Mouse (Mus musculus) intestine, postnatal 0 days (tissue): Measurements from ENCODE around the gene 1810049J17Rik. TPM values are rescaled to one million over a fixed set of nuclear protein-coding genes. Genes with fewer than 3 reads are reported as not detected.
A peak's percentile ranks its signal among the peaks of the same experiment; 100 is the strongest.

ENCODE experiments used
- ATAC-seq: fragments of 200-750 bp; cut with Nextera tagmentation; 2 replicates; pipeline ENCODE4 v1.8.0; 2017; ENCODE audit warnings: mild to moderate bottlenecking, moderate TSS enrichment, moderate library complexity
- H3K27ac ChIP-seq: fragments of 300-500 bp; sonication (generic); 2 replicates; pipeline ENCODE4 v1.5.1; 2014; ENCODE audit warnings: mild to moderate bottlenecking, low read depth, low read length, moderate library complexity
- H3K27me3 ChIP-seq: fragments of 300-500 bp; sonication (generic); replicated peaks from 2 replicates; pipeline ENCODE4 v1.6.1; 2014; ENCODE audit warnings: low read length, mixed read lengths; ENCODE audit not compliant: control insufficient read depth, insufficient read depth
- H3K36me3 ChIP-seq: fragments of 300-500 bp; sonication (generic); 2 replicates; pipeline ENCODE4 v1.6.1; 2014; ENCODE audit warnings: mild to moderate bottlenecking, moderate library complexity; ENCODE audit not compliant: control insufficient read depth, insufficient read depth
- H3K4me1 ChIP-seq: fragments of 300-500 bp; sonication (generic); replicated peaks from 2 replicates; pipeline ENCODE4 v1.6.1; 2014; ENCODE audit warnings: antibody characterized with exemption, low read length, mixed read lengths; ENCODE audit not compliant: control insufficient read depth, insufficient read depth
- H3K4me2 ChIP-seq: fragments of 300-500 bp; sonication (generic); replicated peaks from 2 replicates; pipeline ENCODE4 v1.6.1; 2014; ENCODE audit warnings: low read depth, mild to moderate bottlenecking, moderate library complexity
- H3K4me3 ChIP-seq: fragments of 300-500 bp; sonication (generic); 2 replicates; pipeline ENCODE4 v1.5.1; 2014; ENCODE audit warnings: low read depth, low read length
- H3K9ac ChIP-seq: fragments of 300-500 bp; sonication (generic); 2 replicates; pipeline ENCODE4 v1.6.1; 2014; ENCODE audit warnings: mild to moderate bottlenecking, low read depth, low read length
- H3K9me3 ChIP-seq: fragments of 300-500 bp; sonication (generic); 2 replicates; pipeline ENCODE4 v1.6.1; 2016; ENCODE audit warnings: mixed run types; ENCODE audit not compliant: control insufficient read depth
- CTCF ChIP-seq: sonication (generic); IDR thresholded peaks from 2 replicates; pipeline ENCODE4 v1.5.1; 2016; ENCODE audit warnings: low read depth, mild to moderate bottlenecking, control low read depth, antibody characterized with exemption, moderate library complexity
- WGBS: fragments of 180-500 bp; shearing (Covaris S2); extraction: QIAGEN DNeasy Blood & Tissue Kit; methylation state at CpG from one replicate; pipeline ENCODE4 v1.1.7; 2014; 5-methylcytosine and 5-hydroxymethylcytosine counted together
- polyA plus RNA-seq: library from polyadenylated mRNA; unstranded; fragments of >200 nt; fragmentation: Nextera tagmentation; extraction: Ambion mirVana; gene quantifications from 2 replicates; pipeline ENCODE4 v1.2.1, GENCODE M21; 2015

1810049J17Rik gene
- polyA plus RNA-seq, 1 experiment from 2014 or later: 6.5 TPM

- H3K9me3 ChIP-seq: no peaks in the 10 kb centered on the region
- H3K27ac ChIP-seq: no peak overlapping the region
- no peaks in the 10 kb centered on the region for H3K4me1 ChIP-seq
- H3K4me3 ChIP-seq: no peak overlapping the region
- H3K9ac ChIP-seq: no peak overlapping the region
- H3K27me3 ChIP-seq: no peaks in the 10 kb centered on the region
- H3K36me3 ChIP-seq: no peaks in the 10 kb centered on the region
- H3K4me2 ChIP-seq: no peak overlapping the region
- 74% methylated on average over 5 of the region's 5 CpGs for WGBS
- ATAC-seq: no peak
- no peak for TF ChIP-seq CTCF
Observed at GRCm38 (mm10) chr15:12285535-12285809, 36.2 kb downstream of the 1810049J17Rik start.

GRCm38 (mm10) chr15:12284794-12285534 lies 36.7 kb downstream of the 1810049J17Rik start:
- TF ChIP-seq CTCF: no peak
- Histone ChIP-seq H3K9ac (no peak overlapping the region), H3K4me2 (no peak overlapping the region), H3K36me3 (no peaks in the 10 kb centered on the region), H3K27me3 (no peaks in the 10 kb centered on the region), H3K27ac (no peak overlapping the region), H3K9me3 (no peaks in the 10 kb centered on the region), H3K4me3 (no peak overlapping the region), H3K4me1 (no peaks in the 10 kb centered on the region)
- 59% methylated on average over 6 of the region's 6 CpGs for WGBS
- ATAC-seq: no peak

- Histone ChIP-seq H3K4me2 (no peak overlapping the region), H3K27ac (no peak overlapping the region), H3K9ac (no peak overlapping the region), H3K9me3 (no peaks in the 10 kb centered on the region), H3K4me1 (no peaks in the 10 kb centered on the region), H3K36me3 (no peaks in the 10 kb centered on the region), H3K27me3 (no peaks in the 10 kb centered on the region), H3K4me3 (no peak overlapping the region)
- WGBS: 93% methylated on average over 1 of the region's 1 CpGs
- no peak for TF ChIP-seq CTCF
- no peak for ATAC-seq
Observed at GRCm38 (mm10) chr15:12279816-12280215, 41.9 kb downstream of the 1810049J17Rik start.

GRCm38 (mm10) chr15:12275091-12275623 lies 46.5 kb downstream of the 1810049J17Rik start:
- WGBS: 82% methylated on average over 4 of the region's 4 CpGs

GRCm38 (mm10) chr15:12274053-12274769 lies 47.5 kb downstream of the 1810049J17Rik start:
- Histone ChIP-seq H3K4me2 (no peak overlapping the region), H3K4me3 (no peak overlapping the region), H3K36me3 (peaks cover 16% of the 10 kb centered on the region), H3K4me1 (no peaks in the 10 kb centered on the region), H3K27me3 (no peaks in the 10 kb centered on the region), H3K27ac (no peak overlapping the region), H3K9me3 (no peaks in the 10 kb centered on the region), H3K9ac (no peak overlapping the region)
- no peak for ATAC-seq
- WGBS: 47% methylated on average over 4 of the region's 4 CpGs
- peak; percentile 41; the same call in 1 of the 2 replicates for TF ChIP-seq CTCF

More at GRCm38 (mm10) chr15:12275091-12275623, 46.5 kb downstream of the 1810049J17Rik start:
- TF ChIP-seq CTCF: no peak
- no peak for ATAC-seq
- H3K27ac ChIP-seq: no peak overlapping the region
- H3K27me3 ChIP-seq: no peaks in the 10 kb centered on the region
- no peak overlapping the region for H3K4me2 ChIP-seq
- no peak overlapping the region for H3K4me3 ChIP-seq
- H3K36me3 ChIP-seq: peaks cover 6% of the 10 kb centered on the region
- no peak overlapping the region for H3K9ac ChIP-seq
- no peaks in the 10 kb centered on the region for H3K4me1 ChIP-seq
- no peaks in the 10 kb centered on the region for H3K9me3 ChIP-seq

GRCm38 (mm10) chr15:12273325-12274052 lies 48.2 kb downstream of the 1810049J17Rik start:
- TF ChIP-seq CTCF: no peak
- H3K27ac ChIP-seq: no peak overlapping the region
- H3K4me1 ChIP-seq: no peaks in the 10 kb centered on the region
- no peak overlapping the region for H3K4me3 ChIP-seq
- WGBS: 77% methylated on average over 12 of the region's 12 CpGs
- H3K9me3 ChIP-seq: no peaks in the 10 kb centered on the region
- no peak overlapping the region for H3K9ac ChIP-seq
- no peak overlapping the region for H3K4me2 ChIP-seq
- ATAC-seq: no peak
- peaks cover 23% of the 10 kb centered on the region for H3K36me3 ChIP-seq
- H3K27me3 ChIP-seq: no peaks in the 10 kb centered on the region

Other genes with a start within 250 kb of the 1810049J17Rik start
- 47.9 and 52.1 TPM in 2 replicates for gene Zfr, start 204.1 kb downstream of the 1810049J17Rik start, polyA plus RNA-seq
- gene Mtmr12, start 116.9 kb downstream of the 1810049J17Rik start, polyA plus RNA-seq: 6.6 and 7.0 TPM in 2 replicates
- 67.9 and 70.0 TPM in 2 replicates for gene Golph3, start 449 bp downstream of the 1810049J17Rik start, polyA plus RNA-seq